8 mouse cellular contexts compared by ENCODE assay signal in the genomic region with DNA sequence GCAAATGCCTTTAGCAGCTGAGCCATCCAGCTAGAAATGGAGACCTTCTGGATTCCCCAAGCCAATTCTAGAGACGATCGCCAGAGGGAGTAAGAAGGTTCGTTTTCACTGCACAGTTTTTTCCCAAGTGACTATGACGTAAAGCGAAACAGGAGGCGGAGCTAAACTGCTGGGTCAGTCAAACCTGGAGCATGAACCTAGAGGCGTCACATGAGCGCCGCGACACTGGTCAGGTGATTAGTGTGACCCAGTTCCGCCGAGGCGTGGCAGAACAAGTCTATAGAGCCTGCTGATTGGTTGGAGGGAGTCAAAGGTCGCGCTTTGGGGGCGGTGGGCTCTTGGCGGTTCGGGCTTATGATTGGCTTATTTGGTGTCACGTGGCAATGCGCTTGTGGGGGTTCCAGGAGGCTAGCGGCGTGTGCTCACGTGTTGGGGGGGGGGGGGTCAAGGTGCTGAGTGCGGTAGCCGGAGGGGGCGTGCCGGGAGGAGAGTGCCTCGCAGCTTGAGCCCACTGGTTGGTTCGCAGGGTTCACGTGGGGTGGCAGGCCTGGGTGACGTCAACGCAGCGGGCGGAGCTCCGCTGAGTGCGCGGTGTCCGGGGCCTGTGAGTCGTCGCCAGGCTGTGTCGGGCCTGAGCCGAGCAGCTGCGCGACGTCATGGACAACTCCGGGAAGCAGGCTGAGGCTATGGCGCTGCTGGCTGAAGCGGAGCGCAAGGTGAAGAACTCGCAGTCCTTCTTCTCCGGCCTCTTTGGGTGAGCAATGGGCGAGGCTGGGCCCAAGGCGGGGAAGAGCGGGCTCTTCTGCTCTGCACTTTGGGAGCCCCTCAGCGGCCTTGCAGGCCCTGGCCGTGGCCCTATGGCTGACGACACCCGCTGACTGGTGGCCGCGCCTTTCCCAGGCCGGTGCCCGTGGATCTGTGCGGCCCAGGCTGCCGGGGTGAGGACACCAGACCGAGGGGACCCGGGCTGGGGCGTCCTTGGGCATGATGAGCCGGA. TPM values are rescaled to one million over a fixed set of nuclear protein-coding genes. Genes with fewer than 3 reads are reported as not detected.
DNase-seq lines count a peak whose midpoint lies in the region; ATAC-seq lines count a peak whose summit lies in the region.

A gene (plus strand): TSS at position 438 of the 997 bp plus-strand sequence.

- peak within 1 kb of the TSS; percentile 88 for H3K27ac ChIP-seq in hindbrain, embryonic 16.5 days (ENCODE audit: low read depth, low read length)
- peak within 1 kb of the TSS; percentile 71 for H3K27ac ChIP-seq in macrophage

- H3K4me2 ChIP-seq in hindbrain, embryonic 16.5 days (ENCODE audit: low read length): peak within 1 kb of the TSS; percentile 91

- peak; percentile 98 for ATAC-seq in hindbrain, embryonic 16.5 days

- H3K4me3 ChIP-seq in hindbrain, embryonic 16.5 days (ENCODE audit: low read length): peak within 1 kb of the TSS; percentile 76
- H3K4me3 ChIP-seq in macrophage (ENCODE audit: inconsistent target): peak within 1 kb of the TSS; percentile 82

- H3K36me3 ChIP-seq in hindbrain, embryonic 16.5 days (ENCODE audit: control insufficient read depth, insufficient read depth, low read length): no peaks in the 10 kb centered on the region
- H3K36me3 ChIP-seq in macrophage (ENCODE audit: inconsistent target): peaks cover 19% of the 10 kb centered on the region; the same call in 1 of the 2 replicates

- DNase-seq in WW6 (ENCODE audit: low read depth, low spot score): peak; percentile 97
- DNase-seq in cerebellum, postnatal 4 days (ENCODE audit: low spot score in 2 of 2): peak; percentile 92 to 95
- peak; percentile 99 for DNase-seq in gastrocnemius, adult 18-20 months (ENCODE audit: low spot score)
- DNase-seq in left cerebral cortex, adult 18-20 months (ENCODE audit: low spot score in 2 of 2): peak; percentile 98 to 100
- DNase-seq in right cerebral cortex, adult 18-20 months: peak; percentile 100
- peak; percentile 92 for DNase-seq in urinary bladder, postnatal 10 days (ENCODE audit: low spot score)

- peaks cover 2% of the 10 kb centered on the region; the same call in 1 of the 2 replicates for H3K27me3 ChIP-seq in hindbrain, embryonic 16.5 days (replicated peaks; ENCODE audit: control insufficient read depth, insufficient read depth, low read length)

- under 1% methylated on average over 64 of the region's 68 CpGs for WGBS in hindbrain, embryonic 16.5 days
- under 1% methylated on average over 59 of the region's 68 CpGs for WGBS in macrophage (ENCODE audit: missing documents)

- peak within 1 kb of the TSS; percentile 87 for H3K9ac ChIP-seq in hindbrain, embryonic 16.5 days (ENCODE audit: low read depth, low read length)

- peaks cover 38% of the 10 kb centered on the region for H3K4me1 ChIP-seq in hindbrain, embryonic 16.5 days (ENCODE audit: control insufficient read depth, insufficient read depth, low read depth, low read length)

- peaks cover 46% of the 10 kb centered on the region for H3K79me2 ChIP-seq in macrophage (ENCODE audit: inconsistent target)

- H3K9me3 ChIP-seq in hindbrain, embryonic 16.5 days (ENCODE audit: control insufficient read depth, low read length): no peaks in the 10 kb centered on the region

RNA-seq across cellular contexts. Expression of the gene that starts here (rescaled TPM):
- total RNA-seq in gastrocnemius, adult 18-20 months (2021): 100 to 1,000 TPM; 101 to 131 TPM
- polyA plus RNA-seq in hindbrain, embryonic 16.5 days (2015; fragmentation: Nextera tagmentation; extraction: Ambion mirVana): 236 and 255 TPM in 2 replicates
- 100 to 1,000 TPM; 277 to 292 TPM for total RNA-seq in left cerebral cortex, adult 18-20 months (2021)
- total RNA-seq in macrophage (2018; cell fraction: chromatin; rRNA removed): 100 to 1,000 TPM; 135 to 409 (median 299) TPM
- total RNA-seq in macrophage (2018; cell fraction: cytosol; rRNA removed): 100 to 1,000 TPM in 9 of 26 experiments, 10 to 100 TPM in 17; 75.7 to 115 (median 97.2) TPM
- 100 to 1,000 TPM; 110 to 386 (median 202) TPM for total RNA-seq in macrophage (2018; cell fraction: nucleus; rRNA removed)
- polyA plus RNA-seq in macrophage (2018): 85.4 to 112 TPM (median 98.6 TPM) in 3 replicates

Comparison
In these comparisons a context has a peak if more than half of its experiments do, and no peak if none do; other contexts are left out.
1. Peak in every context shown above with its lines: DNase-seq, ATAC-seq, H3K4me3 ChIP-seq and H3K27ac ChIP-seq.